Mouse (Mus musculus) gonadal fat pad, adult 2 months (tissue): ENCODE measurements at regions not wholly inside any gene's neighbourhood (a gene's known extent, or its start where the extent isn't known, plus 50 kb on each side); places are given as distances from the start of the nearest gene placed in this dataset.

ENCODE experiments used
- DNase-seq: peaks from one replicate; pipeline ENCODE4 v3.0.0-alpha.2; 2012; ENCODE audit warnings: low read depth

DNA sequence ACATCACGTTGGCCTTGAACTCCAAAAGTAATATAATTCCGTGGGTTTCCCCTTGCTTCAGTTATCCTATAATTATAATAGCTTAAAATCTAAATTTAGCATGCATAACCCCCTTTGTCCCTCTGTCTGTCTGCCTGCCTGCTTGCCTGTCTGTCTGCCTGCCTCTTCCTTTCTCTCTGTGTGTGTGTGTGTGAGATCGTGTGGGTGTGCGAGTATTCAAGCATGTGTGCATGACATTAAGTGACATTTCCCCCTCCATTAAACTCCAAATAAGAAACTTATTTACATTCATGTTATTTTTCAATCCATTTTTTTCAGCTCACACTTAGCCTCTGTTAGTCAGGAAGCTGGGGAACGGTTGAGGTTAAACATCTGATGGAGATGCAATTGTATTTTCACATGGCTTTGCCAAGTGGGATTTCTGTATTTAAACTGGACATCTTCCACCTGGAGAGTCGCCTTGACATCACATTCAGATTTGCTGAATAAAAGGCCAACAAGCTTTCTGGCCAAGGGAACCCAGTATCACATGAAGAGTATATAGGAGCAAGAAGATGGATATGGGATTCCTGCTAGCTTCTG is 130.8 kb upstream of the Map3k1 start:
- DNase-seq = no peak

DNA sequence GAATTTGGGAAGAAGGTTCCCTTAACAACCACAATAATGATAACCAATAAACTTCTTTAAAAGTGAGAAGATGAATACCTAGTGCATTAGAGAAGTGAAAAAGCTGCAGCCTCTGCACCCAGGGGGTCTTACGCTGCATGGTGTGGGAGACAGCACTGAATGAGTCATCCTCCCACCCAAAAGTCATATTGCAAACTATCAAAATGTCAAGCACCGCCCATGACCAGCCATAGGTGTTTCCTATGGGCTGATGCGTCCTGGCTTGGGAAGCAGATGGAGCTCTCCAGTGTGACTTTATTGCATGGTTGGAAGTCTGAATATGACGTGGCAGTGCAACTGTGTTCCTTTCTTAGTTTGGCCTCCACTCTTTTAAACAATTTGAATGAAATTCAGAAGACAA is 131.5 kb upstream of the Map3k1 start:
- no peak for DNase-seq

DNA sequence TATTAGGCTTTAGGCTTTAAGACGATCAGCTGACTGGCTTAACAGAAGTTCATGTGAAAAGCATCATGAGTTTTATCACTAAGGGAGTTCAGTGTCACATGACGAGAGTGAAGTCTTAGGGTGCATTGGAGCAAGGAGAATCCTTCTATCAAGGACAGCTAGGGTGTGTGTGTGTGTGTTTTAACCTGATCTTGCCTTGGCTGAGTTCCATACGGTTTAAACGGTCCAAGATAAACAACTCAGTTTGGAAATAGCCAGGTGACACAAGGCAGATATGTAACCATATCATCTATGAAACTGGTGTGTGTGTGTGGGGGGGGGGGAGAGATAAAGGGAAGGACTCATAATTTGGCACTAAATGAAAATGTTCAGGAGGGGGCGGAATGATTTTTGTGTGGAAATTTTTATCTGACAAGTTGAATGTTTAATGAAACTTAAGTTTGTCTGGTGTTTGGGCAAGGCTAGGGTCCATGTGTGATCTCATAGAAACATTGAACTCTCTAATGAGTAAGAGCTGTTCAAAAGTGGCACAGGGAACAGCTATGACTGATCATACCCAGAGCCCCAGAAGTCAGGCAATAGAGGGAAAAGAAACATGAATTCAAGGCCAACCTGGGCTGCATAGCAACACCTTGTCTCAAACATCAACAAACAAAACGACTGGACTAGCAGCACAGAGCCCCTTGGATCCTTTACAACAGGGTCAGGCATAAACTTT is 132.2 kb upstream of the Map3k1 start:
- no peak for DNase-seq

DNA sequence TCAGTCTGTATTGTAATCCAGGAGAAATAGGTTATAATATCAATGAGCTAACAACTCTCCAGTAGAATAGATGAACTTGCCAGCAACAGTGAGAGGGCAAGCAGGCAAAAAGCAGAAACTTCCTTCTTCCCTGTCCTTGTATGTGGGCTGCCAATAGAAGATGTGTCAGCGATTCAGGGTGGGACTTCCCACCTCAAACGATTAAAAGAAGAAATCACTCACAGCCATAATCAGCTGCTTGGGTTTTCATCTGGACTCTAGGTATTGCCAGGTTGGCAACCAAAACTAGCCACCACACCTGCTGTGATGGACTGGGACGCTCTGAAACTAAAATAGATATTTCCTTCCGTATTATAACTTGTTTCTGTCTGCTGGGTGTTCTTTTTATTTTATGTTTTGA is 133.2 kb upstream of the Map3k1 start:
- DNase-seq = no peak

DNA sequence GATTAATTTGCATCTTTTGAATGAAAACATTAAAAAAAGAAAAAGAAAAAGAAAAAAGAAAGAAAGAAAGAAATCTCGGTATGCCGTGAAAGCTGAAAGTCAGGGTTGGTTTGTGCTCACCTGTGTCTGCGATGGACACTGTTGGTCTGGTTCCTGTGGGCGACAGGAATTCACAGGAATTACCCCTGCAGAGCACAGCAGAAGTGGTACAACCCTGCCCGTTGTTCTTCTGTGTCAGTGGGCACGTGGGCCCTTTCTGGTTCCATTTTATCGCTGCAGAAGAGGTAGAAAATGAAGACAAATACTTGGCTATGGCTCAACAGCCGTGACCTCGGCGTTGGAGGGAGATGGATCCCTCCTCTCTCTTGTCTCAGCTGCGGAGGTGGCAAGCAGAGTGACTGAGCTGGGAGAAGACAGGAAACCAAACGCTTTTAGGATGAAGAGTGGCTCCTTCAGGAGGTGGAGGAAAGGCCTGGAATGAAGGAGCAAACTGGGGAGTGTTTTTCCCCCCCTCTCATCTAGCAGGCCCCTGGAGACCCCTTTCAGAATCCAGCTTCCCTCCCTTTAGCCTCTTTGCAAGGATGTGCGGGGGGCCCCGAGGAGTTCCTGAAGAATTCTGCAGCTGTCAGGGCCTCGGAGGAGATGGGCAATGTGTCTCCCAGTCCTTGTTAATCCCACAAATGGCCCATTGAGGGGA is 134.7 kb upstream of the Map3k1 start:
- no peak for DNase-seq

DNA sequence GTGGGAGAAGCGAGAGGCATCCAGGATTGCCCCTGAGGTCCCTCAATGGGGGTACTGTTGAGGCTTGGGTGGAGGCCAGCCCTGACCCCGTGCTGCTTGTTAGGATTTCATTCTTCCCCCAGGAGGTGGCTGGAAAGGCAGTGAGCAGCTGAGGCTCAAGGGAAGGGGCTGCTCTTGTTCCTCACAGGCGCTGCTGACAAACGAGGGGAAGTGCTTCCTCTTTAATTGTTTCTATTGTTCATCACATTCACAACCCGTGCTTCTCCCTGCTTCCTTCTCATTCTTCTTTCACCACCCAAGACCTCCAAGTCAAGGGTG is 135.3 kb upstream of the Map3k1 start:
- DNase-seq = no peak

DNA sequence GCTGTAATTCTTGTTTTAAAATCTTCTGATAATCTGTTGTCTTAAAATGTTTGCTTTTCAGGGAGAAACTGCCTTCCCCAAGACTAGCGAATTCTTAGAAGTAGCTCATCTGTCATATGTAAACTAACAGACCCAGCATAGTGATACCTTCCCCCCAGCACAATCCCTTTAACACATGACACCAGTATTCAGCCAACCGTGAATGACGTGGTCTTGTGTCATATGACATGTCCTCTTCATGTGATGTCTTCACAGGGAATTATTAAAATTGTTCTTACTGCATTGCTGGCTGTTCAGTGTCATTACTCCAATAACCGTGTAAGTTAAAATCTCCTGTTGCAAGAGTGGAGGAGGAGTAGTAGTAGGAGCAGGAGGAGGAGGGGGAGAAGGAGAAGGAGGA is 137.5 kb upstream of the Map3k1 start:
- no peak for DNase-seq

DNA sequence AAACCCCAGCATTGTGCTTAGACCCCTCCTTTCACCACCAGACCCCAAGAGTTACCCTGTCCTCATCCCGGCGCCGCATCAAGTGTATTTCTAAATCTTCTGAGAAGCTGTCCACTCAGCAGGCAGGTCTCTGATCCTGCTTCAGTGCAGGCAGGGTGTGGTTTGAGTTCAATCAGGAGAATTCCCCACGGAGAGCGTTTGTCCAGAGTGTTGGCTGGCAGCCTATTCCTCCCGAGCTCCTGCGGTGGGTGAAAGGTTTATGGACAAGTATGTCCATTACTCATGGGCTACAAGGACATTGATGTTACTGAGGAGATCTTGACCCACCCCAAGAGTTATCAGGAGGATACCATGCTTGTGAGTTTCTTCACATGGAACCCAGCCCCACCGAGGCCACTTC is 138.0 kb upstream of the Map3k1 start:
- no peak for DNase-seq

DNA sequence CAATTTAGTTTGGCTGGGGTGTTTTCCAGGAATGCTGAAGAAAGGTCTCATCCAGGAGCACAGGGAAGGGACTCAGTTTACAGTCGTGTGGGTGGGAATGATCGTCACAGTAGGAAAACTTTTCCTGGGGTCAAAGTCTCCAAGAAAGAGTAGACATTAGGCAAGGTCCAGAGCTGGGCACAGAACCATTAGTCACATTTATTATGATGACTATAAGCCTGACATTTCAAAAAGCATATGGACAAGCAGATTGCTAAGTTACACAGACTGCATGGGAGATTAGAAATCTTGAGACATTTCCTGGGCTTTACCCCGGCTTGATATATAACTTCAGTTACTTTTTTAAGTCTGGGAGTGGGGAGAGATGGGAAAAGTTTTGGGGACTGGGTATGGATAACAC is 139.6 kb upstream of the Map3k1 start:
- DNase-seq = no peak

DNA sequence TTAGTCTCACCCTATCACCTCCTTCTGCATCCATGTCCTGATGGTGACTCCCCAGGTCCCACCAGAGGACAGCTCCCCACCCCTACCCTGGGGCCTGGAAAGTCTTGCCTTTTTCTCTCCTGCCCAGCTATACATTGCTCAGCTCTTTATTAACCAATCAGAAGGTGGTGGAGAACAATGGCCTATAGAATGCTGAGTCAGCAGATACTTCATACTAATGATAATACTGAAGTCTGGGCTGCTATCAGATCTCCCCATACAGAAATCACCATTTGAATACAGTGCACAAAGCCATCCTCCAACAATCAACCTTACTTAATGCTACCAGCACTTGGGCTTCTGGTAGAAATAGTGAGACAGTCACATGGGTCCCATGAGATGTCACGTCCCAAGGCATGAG is 141.2 kb upstream of the Map3k1 start:
- DNase-seq = no peak

DNA sequence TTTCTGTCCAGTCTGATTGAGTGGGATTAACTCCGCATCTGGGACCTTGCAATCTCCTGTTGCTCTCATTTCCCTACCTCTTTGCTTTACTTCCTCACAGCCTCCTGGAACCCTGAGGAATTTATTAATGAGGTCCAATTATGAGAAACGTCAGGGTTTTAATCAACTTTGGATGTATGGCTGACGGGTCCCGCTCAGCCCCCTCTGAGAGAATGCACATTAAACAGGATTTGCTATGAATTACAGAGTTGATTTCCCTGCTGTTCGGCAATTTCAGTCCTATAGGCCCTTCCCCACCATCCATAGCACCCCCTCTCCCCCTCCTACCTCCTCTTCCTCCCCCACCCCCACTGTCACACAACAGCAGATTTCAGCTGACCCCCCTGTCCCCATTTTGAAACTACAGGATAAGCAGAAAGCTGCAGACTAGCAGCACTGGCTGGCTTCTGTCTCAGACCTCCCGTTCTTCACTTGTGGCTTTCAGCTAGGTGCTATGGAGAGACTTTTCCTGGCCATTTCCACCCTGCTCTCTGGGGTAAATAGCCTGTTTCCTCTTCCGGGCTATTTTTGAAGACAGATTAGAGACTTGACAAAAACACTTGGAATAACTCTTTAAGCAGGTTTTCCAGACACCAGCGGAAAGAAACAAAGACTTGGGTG is 145.2 kb upstream of the Map3k1 start:
- no peak for DNase-seq

DNA sequence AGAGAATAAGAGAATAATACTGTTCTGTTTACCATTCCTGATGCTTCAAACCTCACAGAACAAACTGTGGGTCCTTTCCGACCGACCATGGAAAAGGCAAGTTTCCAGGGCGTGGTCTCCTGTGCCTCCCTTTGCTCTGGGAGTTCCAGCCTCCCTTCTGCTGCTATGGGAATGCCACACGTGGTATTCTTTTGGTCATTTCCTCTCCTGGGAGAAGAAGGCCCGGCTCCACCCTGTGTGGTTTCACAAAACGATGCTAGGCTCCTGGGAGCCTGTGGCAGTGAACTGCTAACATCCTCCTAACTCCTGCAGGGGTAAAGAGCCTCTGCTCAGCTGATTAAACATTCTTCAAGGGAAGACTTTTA is 145.7 kb upstream of the Map3k1 start:
- no peak for DNase-seq

DNA sequence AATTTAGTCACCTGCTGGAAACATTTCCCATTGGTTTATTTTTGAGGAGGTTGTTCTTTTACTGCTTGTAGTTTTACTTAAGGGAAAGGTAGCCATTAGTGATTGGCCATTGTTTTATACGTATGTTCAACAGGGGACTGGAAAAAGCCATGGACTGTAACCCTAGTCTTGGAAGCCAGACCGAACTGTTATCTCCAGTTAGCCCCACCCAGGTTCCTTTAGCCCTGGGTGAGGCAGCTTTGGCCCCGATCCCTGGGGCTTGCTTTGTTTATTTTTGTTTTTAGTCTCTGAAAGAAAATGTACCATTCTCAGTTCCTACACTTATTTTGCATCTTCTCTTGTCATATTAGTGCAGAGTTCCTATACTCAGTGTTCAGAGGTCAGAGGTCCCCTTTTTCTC is 148.3 kb upstream of the Map3k1 start:
- no peak for DNase-seq

DNA sequence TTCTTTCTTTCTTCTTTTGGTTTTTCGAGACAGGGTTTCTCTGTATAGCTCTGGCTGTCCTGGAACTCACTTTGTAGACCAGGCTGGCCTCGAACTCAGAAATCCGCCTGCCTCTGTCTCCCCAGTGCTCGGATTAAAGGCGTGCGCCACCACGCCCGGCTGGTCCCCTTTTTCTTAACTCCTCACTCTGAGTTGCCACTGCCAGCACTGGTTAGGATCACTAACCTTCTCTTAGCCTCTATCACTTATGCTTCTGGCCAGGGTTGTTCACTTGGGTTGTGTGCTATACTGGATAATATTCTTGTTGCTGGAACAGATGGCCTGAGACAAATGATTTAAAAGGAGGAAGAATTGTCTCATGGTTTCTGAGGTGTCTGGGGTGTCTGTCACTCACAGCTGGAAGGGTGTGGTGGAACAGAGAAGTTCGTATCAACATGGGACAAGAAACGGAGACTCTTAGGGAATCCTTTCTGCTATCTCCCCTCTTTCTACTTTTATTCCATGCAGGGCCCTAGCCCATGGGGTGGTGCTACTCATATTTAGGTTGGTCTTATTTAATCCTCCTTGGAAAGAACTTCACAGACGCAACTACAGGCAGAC is 149.0 kb upstream of the Map3k1 start:
- no peak for DNase-seq

DNA sequence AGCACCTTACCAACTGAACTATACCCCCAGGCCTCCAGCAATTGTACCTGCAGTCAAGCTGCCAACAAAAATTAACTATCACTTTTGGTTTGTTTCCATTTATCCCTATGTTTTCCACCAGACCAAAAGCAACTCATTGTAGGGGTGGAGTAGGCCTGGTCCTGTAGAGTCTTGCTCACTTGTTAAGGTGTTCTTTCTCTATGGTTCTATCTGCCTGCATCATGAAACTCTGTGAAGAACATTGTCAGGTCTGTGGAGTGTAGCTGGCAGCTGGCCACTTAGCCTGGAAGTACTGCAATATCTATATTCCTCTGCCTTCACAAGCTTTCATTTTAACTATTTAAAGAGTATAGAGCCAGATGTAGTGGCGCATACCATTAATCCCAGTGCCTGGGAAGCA is 149.6 kb upstream of the Map3k1 start:
- DNase-seq = no peak

DNA sequence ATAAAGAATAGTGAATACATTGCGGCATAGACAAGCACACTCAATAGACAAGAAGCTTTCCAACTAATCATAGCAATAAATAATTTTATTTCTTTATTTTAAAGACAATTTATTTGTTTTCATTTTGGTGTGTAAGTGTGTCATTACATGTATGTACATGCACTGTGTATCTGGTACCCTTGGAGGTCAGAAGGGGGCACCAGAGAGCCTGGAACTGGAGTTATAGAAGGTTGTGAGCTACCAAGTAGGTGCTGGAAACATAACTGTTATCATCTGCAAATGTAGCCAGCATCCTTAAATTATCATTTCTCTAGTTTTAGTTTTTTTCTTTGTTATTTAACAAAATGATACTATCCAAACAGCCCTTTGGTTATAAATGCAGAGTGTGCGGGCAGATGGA is 151.2 kb upstream of the Map3k1 start:
- no peak for DNase-seq

DNA sequence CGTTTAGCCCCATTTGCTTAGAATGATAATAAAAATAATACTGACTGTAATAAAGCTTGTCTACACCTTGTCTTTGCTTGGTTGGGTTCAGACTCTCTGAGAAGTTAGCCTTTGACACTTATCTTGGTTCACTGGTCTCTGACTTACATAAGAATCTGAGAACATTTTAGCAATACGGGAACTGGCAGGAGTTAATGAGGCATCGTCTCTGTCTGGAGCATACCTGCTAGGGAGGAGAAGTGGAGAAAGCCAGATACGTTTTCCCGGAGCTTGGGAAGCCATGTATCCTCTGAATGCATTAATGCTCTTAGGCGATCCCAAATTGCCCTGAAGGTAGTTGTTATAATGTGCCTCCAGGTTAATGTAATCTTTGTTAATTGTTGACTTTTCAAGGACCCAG is 152.6 kb upstream of the Map3k1 start:
- no peak for DNase-seq

DNA sequence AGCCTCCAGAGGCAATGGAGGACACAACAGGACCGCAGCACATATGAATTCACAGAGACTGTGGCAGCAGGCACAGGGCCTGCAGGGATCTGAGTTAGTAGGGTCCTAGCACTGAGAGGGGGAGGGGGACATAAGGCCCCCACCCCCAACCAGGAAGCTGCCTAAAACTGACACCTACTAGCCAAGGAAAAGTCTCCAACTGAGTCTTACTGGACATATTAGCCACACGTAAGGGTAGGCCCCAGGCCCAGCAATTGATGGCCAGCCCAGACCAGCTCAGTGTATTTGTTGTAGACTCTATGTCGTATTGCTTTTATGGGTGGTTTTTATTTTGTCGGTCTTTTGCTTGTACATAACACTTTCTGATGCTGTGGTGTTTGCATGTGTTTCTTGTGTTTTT is 153.4 kb upstream of the Map3k1 start:
- no peak for DNase-seq

DNA sequence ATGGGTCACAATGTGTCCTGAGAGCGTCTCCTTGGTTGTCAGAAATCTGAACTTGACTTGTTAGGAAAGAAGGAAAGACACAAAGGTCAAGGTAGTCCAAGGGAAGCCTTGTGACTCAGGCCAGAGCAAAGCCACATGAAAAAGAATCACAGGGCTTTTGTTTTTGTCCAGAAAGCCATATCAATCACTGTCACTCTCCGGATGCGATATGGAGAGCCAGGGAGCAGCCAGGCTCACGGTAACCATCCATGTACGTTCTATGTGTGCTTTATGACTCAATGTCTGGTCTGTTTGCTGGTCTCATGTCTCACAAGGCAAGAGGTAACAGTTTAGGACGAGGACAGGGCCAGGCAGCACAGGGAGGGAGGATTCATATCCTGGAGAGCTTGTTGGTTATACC is 157.3 kb upstream of the Map3k1 start:
- no peak for DNase-seq

DNA sequence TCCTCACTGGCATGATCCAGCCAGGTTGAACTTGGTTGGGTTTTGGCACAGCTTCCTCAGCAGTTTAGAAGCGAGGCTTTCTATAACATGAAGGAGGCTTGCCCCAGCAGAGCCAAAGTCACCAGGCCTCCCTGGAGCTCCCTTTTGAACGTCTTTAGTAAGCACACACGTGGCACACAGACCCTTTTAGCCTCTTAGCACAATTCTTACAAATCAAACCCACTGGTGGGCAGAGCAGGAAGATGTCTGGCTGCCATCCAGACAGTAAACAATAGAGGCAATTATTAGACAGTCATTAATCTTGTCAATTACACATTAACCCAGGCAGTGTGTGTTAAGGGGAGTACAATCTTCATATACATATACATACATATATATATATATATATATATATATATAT is 157.8 kb upstream of the Map3k1 start:
- DNase-seq = no peak

DNA sequence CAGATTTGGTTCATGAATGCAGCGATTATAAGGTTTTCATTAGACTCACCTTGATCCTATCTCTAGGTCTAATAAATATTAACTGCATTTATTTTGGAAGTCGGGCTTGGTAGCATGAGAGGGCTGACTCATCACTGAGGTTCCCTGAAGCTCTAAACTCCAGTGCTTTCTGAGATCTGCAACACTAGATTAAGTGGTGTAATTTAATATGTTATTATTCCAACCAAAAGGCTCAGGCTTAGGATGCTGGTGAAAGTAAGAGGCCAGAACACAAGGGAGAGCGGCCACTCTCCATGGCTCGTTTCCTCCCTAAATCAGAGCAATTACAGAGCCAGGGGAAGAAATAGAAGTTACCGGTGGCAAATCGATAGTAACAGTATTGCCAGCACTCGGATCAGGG is 159.4 kb upstream of the Map3k1 start:
- DNase-seq = no peak

DNA sequence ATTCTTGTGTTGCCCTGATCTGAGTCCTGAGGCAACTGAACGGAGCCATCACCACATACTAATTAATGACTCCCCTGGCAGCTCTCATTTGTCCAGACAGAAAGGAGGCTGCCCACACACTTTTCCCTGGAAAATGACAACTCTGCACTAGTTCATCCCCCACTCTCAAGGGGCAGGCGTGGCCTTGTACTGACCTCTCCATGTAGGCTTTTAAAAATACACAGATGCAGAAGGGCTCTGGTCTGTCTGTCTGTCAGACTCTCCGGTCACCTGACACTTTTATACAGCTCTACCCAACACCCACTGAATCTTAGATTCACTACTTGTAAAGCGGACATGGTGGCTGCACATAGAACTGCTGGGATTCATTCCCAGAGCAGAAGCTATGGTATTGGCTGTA is 165.5 kb upstream of the Map3k1 start:
- no peak for DNase-seq

DNA sequence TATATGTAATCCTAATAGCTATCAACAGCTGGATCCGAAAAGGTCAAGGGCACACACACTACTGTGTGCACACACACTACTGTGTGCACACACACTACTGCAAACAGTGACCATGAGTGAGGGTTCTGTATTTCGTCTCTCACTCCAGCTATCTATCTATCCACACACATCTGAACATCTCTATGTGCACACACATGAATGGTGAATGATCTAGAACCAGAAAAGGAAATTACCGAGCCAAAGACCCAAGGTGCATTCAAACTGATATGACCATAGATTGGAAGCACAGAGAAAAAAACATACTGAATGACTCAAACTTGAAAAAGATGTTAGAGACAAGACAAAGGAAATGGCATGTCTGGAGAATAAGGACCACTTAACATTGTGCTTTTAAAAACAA is 166.8 kb upstream of the Map3k1 start:
- no peak for DNase-seq
